Mouse (Mus musculus): Measurements from ENCODE around the gene Serpina11.

The Serpina11 gene

DNA sequence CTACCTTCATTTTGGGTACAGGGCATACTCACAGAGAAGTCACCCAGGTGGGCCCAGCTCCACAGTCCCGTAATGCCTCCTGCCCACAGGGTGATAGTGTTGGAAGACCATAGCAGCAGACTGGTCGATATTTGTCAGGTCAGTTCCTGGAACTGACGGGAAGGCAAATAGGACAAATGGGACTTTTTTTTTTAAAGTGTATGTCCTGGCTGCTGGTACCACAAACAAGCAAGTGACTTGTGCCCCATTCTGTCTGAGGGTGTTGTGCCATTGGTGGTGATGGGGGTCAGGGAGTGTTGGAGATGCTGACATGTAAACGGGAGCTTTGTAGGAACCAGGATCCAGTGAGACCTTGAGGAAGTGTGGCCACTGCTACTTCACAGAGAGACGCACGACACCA is at the start of gene Serpina11:
Gene Serpina11 (minus strand): TSS at position 101 of the 400 bp plus-strand sequence.
- no peak for DNase-seq

DNA sequence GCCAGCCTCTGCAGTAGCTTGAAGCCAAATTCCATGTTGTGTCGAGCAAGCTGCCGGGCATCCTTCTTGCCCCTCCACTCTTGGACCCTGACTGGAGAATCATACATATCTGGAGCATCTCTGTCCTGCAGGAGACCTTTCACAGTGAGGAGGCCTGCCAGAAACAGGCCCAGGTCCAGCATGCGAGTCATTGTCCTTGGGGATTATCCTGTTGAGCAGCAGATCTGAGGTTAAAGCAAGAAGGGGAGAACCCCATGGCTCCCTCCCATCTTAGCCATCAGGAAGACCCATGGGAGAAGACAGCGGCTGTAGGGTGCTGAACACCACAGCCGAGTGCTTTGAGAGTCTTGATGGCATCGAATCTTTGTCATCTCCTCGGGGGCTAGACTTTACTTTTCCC is 48.4 kb upstream of the Serpina11 start:
- DNase-seq, result no peak

DNA sequence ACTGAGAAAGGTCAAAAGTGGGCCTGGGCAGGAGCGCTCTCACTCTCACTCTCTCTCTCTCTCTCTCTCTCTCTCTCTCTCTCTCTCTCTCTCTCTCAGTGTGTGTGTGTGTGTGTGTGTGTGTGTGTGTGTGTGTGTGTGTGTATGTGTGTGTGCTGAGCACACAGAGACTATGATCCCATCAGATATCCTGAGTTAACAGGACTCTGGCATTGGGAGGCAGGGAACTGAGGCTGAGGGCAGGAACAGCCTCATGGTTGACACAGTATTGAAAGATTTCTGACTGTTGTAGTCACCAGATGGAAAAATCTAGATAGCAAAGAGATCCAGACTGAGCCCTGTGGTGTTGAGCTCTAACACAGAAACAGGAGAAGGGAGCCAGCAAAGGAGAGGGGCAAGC is 44.0 kb upstream of the Serpina11 start:
- DNase-seq, result no peak

DNA sequence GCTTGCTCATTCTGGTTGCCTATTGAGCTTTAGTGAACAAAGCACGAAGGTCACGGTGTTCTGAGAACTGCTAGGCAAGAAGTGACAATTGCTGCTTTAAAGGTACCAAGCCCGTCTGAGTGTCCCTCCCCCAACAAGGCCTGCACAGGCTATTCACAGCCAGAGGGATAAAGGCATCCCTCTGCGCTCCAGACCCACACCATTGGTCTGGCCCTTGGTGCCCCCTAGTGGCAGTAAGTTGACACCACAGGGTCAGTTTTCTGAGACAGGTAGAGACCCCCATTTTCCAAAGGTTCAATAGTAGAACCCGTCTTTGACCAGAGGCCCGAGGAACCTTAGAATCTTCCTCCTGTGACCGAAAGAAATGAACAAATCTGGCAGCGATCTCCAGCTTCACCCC is 40.2 kb upstream of the Serpina11 start:
- DNase-seq, result no peak

DNA sequence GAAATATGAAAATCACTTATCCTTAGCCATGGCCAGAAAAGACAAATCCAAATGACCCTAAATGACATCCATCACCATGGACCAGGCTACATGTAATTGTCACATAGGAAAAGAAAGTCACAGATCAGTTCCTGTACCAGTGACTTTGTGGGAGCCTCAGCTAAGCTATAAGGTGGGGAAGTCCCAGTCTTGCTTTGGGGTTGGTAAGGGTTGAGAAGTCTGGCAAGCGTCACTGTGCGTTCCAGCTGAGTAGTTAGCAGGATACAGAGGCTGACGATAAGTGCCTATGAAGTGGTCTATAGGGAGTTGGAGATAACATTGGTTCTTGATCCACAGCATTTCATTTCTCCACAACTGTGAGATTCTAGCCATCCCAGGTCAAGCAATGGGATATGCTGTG is 25.5 kb upstream of the Serpina11 start:
- DNase-seq, result no peak

DNA sequence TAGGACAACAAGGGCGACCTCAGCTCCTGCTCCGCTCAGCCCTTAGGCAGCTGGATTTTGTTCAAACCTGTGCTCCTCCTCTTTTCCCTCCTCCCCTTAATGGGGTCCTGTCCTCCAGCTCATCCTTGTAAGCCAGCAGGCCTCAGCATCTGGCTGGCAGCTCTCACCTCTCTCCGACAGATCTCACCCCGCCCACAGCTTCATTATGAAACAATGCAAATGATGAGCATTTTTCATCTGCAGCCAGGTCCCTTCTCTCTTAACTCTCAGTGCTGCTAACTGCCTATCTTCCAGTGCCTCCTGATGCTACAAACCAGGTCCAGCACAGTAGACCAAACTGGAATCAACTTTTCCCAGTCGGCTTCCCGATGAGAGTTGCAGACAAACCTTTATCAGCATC is 23.9 kb upstream of the Serpina11 start, which contains the start of gene Serpina9:
Gene Serpina9 (minus strand): TSS at position 136 of the 400 bp plus-strand sequence.
- no peak for DNase-seq

DNA sequence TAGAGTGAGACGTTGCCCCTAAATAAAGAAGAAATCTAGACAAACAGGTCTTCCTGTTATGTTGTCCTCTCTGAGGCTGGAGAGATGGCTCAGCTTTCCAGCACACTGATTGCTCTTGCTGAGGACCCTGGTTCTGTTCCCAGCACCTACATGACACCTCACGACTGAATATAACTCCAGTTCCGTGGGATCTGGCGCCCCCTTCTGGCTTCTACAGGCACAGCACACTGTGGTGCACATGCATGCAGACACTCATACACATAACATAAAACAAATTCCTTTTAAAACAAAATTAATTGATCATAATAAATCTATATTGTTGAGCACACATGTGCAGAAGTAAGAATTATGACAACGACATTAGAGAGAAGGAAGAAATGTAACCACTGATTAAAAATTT is 14.9 kb upstream of the Serpina11 start:
- DNase-seq, result no peak

DNA sequence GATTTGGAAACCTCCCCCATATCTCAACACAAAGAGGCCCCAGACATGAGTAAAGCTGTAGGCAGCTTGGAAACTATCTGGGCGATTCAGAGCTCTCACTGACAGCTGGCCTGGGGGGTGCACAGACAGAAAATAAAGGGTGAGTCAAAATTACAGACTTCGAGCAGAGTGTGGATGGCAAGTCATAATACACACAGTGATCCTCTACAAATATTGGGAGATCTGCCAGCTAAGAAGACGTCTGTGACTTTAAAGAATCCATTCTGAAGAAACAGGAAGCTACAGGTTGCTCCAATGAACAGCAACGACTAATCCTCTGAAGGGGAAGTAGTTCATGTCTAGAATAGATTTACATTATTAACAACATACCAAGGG is 13.5 kb upstream of the Serpina11 start:
- DNase-seq, result no peak

DNA sequence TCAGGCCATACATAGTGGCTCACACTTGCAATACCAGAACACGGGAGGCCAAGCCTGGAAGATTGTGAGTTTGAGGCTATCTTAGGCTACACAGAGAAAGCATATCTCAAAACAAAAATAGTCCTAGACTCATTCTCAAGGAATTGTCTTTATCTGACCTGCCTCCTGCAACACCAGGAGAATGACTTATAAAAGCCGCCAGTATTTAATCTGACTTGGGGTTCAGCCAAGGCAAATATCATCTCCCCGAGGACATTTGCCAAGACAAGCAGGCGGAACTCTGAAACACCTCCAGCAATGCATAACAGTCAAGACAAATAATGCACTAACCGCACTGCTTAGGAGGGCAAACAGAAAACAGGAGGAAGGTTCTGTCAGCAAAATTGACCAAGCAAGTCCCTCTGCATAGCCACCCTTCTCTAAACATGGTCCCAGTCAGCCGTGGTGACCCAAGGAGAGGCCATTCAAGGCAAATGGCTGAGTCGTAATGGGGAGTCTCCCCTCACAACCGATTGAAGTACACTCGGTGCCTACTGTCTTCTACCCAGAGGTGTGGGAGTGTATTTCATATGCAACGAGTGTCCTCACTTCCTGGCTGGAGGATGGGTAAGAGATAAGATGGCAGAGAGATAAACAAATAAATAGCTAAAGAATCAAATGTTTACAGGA is 12.9 kb upstream of the Serpina11 start:
- DNase-seq, result no peak

DNA sequence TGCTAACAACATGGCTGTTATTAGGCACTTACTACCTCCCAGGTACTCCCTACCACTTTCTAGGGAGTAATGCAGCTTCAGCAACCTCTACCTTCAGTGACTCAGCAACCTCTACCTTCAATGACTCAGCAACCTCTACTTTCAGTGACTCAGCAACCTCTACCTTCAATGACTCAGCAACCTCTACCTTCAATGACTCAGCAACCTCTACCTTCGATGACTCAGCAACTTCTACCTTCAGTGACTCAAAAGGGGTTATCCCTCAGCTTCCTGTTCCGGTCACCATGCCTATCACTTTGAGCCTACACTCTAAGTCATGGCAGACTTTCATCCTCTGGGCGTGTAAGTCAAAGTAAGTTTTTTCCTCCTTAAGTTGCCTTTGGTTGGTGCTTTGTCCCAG is 10.8 kb upstream of the Serpina11 start:
- no peak for DNase-seq

DNA sequence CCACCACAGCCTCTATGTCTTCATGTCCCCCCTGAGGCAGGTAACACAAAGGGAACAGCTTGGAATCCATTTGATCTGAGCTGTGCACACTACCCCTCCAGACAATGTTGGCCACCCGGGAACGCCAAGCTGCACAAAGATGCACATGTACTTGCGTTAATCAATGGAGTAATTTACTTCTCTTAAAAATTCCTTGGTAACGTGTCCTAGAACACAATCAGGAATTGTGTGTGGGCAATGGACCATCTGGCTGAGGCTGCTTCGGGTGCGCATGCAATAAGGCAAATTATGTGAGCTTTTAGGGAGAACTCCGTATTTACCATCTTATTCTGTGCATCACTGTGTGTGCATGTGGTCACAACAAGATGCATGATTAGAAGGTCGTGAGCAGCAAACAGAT is 9.9 kb upstream of the Serpina11 start:
- DNase-seq, result no peak

DNA sequence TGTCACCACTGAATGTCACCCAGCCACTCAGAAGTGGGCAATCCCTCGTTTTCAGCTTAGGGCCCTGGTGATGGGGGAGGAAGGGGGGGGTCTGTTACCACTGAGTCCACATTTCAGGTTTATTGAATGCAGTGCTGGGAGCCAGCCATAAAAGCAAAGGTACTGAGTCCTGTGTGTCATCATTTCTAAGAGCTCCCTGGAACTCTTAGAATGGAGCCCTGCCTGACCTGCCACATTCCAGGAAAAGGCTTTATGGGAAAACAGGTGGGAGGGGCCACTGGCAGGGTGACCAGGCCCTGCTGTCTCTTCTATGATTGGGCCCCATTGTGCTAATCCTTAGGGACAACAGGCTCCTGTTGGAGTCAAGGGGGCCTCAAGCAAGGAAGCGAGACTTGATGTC is 6.8 kb upstream of the Serpina11 start:
- no peak for DNase-seq

DNA sequence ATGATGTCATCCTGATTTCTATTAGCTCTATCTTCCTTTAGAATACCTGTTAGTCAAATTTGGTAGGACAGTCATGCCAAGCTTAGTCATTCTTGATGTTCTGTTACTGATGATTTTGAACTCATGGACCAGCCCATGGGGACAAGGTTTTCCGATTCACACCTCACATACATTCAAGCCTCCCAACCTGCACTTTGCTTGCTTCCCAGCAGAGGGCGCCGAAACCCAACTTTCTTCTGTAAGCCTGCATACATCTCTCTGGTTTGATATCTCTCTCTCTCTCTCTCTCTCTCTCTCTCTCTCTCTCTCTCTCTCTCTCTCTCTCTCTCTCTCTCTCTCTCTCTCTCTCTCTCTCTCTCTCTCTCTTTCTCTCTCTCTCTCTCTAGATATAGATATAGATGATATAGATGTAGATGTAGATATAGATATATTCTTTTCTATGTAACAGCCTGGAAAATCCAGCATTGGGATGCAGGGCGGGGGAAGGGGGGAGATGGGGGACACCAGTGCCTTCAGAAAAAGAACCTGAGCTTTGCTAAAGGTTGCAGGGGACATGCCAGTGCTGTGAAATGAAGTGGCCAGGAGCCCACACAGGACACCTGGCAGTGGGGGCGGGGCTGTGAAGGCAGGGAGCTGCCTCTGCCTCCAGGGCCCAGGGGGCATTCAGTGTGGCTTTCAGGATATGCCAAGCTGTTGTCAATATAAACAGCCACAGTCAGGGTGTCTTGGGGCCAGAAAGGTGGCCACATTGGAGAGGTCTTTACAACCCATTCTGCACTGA is 5.7 kb upstream of the Serpina11 start:
- peak; percentile 74 for DNase-seq

DNA sequence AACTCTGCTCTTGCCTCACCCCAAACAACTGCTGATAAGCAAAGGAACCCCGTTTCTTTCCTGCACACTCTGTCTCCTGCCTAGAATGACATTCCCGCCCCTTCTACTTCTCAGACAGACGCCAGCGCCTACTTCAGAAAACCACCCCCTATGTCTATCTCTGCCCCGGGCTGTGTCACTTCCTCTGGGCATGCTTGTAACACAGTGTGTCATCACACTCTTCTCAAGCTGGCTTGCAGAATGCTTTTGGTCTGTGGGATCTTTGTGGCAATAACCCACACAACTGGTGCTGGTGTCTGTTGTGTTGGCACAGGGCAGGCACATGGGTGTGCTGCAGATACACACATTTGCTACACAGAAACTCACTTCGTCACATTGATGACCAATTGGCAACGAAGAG is 3.2 kb upstream of the Serpina11 start:
- DNase-seq, result no peak

DNA sequence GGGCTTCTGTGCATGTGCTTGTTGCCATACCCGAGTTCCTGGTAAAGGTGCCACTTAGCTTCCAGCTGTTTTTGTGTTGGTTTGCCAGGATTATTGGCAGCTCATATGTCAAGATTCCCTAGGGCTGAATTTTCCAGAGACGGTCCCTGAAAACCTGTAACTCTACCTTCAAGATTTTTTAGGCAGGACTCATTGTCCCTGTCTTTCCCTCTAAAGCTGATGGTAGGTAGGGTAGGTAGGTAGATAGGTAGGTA is 316 bp downstream of the Serpina11 start:
- DNase-seq, result no peak

DNA sequence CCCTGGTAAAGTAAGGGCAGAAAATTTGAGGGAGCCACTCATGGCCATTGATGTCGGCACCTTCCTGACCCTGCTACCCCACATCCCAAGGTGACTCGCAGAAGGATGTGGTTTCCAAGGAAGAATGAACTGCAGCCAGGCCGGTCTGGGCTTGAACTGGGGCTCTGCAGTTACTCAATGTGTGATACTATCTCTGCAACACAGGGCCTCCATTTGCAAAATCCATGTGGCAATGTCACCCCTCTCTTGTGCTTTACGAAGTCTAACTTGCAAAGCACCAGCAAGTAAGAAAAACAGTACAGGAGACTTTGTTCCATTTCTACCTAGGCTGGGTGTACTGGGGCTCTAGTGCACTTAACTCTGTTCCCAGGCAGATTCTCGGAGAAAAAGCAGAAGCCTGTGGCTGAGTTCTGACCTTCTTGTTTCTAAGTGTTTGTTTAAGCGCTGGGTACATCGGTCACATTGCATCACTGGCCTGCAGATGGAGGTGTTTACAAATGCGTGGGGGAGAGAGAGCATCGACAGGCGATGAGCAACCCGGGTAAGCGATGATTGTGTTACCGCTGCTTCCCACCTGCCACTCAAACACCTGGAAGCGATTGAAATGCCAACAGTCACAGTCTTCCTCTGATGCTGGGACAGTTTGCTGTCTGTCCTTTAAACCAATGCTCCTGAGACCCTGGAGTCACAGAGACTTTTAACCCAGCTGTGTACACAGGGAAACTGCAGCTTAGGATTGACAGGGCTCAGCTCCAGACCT is 823 bp downstream of the Serpina11 start:
- DNase-seq, result no peak

DNA sequence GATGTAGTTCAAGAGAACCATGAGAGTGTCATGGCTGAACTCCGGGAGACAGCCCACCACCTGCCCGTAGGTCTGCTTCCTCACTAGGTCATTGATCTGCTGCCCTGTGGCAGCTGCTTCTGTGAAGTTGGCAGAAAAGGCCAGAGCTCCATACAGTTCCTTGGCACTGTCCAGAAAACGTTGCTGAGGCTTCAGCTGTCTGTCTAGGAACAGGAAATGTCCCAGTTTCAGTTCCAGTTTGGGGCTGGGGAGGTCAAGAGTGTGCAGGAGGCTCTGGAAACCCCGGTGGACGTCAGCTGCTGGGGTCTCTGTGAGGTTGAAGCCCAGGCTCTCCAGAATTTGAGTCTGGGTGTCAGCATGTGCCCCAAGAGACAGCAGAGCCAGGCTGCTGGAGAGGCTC is 3.9 kb downstream of the Serpina11 start:
- DNase-seq, result no peak

DNA sequence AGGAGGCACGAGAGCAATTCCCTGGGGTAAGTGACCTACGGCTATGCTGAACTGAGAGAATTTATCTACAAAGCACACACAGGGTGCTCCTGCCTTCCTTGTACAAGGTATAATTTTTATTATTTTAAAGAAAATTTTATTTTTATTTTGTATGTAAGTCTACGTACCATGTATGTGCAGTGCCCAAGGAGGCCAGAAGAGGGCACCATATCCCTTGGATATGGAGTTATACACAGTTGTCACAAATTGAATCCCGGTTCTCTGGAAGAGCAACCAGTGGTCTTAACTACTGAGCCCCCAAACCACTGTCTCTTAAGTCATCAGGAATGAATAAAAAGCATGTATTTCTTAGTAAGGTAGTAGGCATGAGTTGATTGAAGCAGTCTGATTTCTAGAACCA is 4.8 kb downstream of the Serpina11 start:
- peak; percentile 78 for DNase-seq

DNA sequence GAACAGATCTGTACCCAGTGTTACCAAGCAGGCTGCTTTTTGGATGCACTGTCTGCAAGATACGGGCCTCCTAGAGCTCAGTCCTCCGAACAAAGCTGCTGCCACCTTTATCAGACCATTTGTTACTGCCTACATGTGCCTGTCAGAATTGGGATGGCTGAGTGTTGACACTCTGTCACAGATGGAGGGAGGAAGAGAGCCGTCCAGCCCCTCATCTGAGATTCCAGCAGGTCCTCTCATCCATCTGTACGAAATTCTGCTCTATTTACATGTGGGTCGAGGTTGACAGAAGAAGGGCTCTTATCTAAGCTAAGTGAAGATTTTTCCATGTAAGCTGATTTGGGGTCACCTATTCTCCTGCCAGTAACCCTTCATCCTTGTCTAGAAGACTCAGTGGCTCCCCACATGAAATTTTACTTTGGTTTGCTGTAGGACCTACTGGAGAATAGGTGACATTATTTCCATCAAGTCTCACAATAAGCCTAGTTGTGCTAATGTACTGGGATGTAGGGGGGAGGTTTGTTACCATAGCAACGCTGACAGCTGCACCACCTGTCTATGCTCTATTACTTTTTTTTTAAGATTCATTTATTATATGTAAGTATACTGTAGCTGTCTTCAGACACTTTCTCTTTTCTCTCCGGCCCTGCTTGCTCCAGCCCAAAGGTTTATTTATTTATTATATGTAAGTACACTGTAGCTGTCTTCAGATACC is 8.0 kb downstream of the Serpina11 start:
- DNase-seq, result no peak

DNA sequence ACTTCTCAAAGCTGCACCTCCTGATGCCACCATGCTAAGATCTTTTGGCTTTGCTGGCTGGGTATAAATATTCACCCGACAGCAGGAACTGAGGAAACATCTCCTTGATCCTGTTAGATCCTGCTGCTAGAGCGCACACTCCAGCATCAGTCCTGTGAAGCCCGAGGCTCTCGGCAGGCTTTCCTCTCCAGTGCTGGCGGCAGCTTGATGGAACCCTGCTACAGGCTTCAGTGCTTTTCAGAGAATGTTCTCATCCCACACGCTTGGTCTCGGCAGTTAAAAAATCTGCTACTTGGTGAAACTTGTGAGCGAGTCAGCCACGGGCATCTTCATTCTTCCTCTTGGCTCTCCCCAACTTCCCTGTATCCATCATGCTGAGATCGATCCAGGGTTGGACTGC is 11.5 kb downstream of the Serpina11 start:
- no peak for DNase-seq

DNA sequence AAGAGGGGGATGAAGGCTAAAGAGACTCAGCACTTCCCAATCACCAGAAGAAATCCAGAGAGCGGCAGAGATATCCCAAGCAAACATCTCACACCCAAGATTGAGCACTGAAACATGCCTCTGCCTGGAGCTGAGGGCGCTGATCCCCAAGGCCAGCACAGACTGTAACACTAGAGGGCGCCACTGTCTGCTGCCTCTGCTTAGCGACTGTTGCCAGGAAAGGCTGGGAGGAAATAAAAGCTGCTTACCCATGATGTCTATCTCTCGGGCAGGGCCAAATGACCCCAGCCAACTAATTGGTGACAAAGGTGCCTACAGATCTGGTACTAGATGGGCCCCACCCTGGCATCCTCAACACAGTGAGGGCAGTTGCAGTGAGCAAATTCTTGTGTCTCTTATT is 11.9 kb downstream of the Serpina11 start:
- no peak for DNase-seq

DNA sequence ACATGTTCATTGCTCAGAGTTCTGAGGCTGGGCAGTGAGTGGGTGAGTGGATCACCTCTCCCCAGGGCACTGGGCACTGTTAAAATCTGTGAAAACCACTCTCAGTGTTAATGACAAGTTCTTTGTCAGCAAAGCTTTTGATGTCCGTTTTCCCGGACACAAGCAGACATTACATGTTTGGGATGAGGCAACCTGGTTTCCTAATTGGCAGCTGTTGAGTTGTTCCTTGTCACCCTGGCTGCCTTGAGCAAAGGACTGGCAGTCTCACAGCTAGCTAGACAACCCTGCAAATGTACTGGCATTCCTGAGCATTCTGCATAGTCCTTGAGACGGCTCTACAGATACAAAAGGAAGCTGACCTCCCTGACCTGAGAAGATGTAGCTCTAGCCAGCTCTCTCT is 12.7 kb downstream of the Serpina11 start:
- no peak for DNase-seq

DNA sequence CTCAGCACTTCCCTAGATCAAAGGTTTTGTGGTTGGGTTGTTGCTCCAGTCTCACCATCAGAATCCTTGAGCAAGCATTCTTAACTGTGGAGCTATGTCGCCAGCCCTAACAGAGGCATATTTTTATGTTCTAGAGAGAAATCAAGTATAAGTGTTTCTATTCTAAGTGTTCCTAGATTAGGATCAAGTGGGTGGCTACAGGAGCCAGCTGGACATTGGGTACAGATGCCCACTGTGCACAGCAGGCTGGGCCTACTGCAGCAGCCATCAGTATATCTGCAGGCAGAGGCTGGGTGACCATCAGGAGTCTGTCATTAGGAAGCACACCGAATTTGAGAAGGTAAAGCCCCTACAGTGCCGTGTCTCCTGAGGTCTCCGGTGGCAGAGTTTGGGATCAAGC is 18.7 kb downstream of the Serpina11 start:
- DNase-seq, result no peak
